Comparison of ENCODE assay signal across 8 mouse cellular contexts in genomic region chr6:91683121-91683520, GRCm38 (mm10). TPM values are rescaled to one million over a fixed set of nuclear protein-coding genes. Genes with fewer than 3 reads are reported as not detected.
DNase-seq lines count a peak whose midpoint lies in the region; ATAC-seq lines count a peak whose summit lies in the region.

No protein-coding gene starts in this region.

- H3K9ac ChIP-seq in kidney, embryonic 15.5 days, result peak overlapping the region; percentile 86; the same call in 1 of the 2 replicates

- peaks cover 55% of the 10 kb centered on the region for H3K4me1 ChIP-seq in kidney, embryonic 15.5 days
- peaks cover 87% of the 10 kb centered on the region for H3K4me1 ChIP-seq in megakaryocyte, embryonic 14.5 days

- H3K4me3 ChIP-seq in kidney, embryonic 15.5 days (replicated peaks), result peak overlapping the region; percentile 72
- peak overlapping the region; percentile 96 for H3K4me3 ChIP-seq in megakaryocyte, embryonic 14.5 days (replicated peaks)

- H3K9me3 ChIP-seq in kidney, embryonic 15.5 days (replicated peaks), result no peaks in the 10 kb centered on the region
- no peaks in the 10 kb centered on the region for H3K9me3 ChIP-seq in megakaryocyte, embryonic 14.5 days

- peak overlapping the region; percentile 92 for H3K4me2 ChIP-seq in kidney, embryonic 15.5 days

- H3K27ac ChIP-seq in kidney, embryonic 15.5 days, result peak overlapping the region; percentile 92

- no peaks in the 10 kb centered on the region for H3K36me3 ChIP-seq in kidney, embryonic 15.5 days
- peaks cover 13% of the 10 kb centered on the region for H3K36me3 ChIP-seq in megakaryocyte, embryonic 14.5 days (replicated peaks; ENCODE audit: low read length)
- no peaks in the 10 kb centered on the region; the same call in 1 of the 2 replicates for H3K36me3 ChIP-seq in splenic B cell, adult 2 months (ENCODE audit: control insufficient read depth, insufficient read depth, low read length, poor library complexity, severe bottlenecking)

- peak; percentile 54 to 79 for DNase-seq in adrenal gland, adult (ENCODE audit: inconsistent age in 2 of 2, low spot score in 1 of 2)
- no peak for DNase-seq in adrenal gland, adult 18-20 months (ENCODE audit: low spot score in 2 of 2)
- DNase-seq in gastrocnemius, postnatal 25 days, result peak; percentile 49
- DNase-seq in splenic B cell, adult 2 months (ENCODE audit: low read depth, low spot score), result peak; percentile 88
- no peak for DNase-seq in left cerebral cortex, adult 9 months (ENCODE audit: low spot score in 2 of 2)

- WGBS in kidney, embryonic 15.5 days, result 39% methylated on average over 3 of the region's 3 CpGs

- peak; percentile 44 for ATAC-seq in activated CD4-positive, CD25-positive, alpha-beta regulatory T cell, adult 4 months
- ATAC-seq in kidney, embryonic 15.5 days (replicated peaks; ENCODE audit: low FRiP score), result no peak

- no peaks in the 10 kb centered on the region for H3K27me3 ChIP-seq in kidney, embryonic 15.5 days
- H3K27me3 ChIP-seq in megakaryocyte, embryonic 14.5 days (replicated peaks), result no peaks in the 10 kb centered on the region
- H3K27me3 ChIP-seq in splenic B cell, adult 2 months (ENCODE audit: control insufficient read depth, insufficient read depth, low read length, poor library complexity, severe bottlenecking), result no peaks in the 10 kb centered on the region

RNA-seq across cellular contexts. Expression of gene Slc6a6, which starts 0.7 kb away (rescaled TPM):
- total RNA-seq in adrenal gland, adult 18-20 months (2021), result 100 to 1,000 TPM; 209 to 474 TPM
- polyA plus RNA-seq in activated CD4-positive, CD25-positive, alpha-beta regulatory T cell, adult 4 months (2017; shearing (Covaris generic)), result 10 to 100 TPM; 34.3 to 47.9 TPM
- total RNA-seq in gastrocnemius, postnatal 25 days (2021), result 10 to 100 TPM; 52.1 to 57.8 TPM
- 84.0 and 87.2 TPM in 2 replicates for polyA plus RNA-seq in kidney, embryonic 15.5 days (2015; fragmentation: Nextera tagmentation; extraction: Ambion mirVana)
- polyA plus RNA-seq in megakaryocyte, embryonic 14.5 days (2012; ENCODE audit: insufficient read depth, low replicate concordance), result 20.6 and 27.7 TPM in 2 replicates

Comparison
In these comparisons a context has a peak if more than half of its experiments do, and no peak if none do; other contexts are left out.
1. DNase-seq: peak in adrenal gland, adult (2 of 2), gastrocnemius, postnatal 25 days (single experiment) and splenic B cell, adult 2 months (single experiment); none in adrenal gland, adult 18-20 months (0 of 2) and left cerebral cortex, adult 9 months (0 of 2).